In the genomic region with DNA sequence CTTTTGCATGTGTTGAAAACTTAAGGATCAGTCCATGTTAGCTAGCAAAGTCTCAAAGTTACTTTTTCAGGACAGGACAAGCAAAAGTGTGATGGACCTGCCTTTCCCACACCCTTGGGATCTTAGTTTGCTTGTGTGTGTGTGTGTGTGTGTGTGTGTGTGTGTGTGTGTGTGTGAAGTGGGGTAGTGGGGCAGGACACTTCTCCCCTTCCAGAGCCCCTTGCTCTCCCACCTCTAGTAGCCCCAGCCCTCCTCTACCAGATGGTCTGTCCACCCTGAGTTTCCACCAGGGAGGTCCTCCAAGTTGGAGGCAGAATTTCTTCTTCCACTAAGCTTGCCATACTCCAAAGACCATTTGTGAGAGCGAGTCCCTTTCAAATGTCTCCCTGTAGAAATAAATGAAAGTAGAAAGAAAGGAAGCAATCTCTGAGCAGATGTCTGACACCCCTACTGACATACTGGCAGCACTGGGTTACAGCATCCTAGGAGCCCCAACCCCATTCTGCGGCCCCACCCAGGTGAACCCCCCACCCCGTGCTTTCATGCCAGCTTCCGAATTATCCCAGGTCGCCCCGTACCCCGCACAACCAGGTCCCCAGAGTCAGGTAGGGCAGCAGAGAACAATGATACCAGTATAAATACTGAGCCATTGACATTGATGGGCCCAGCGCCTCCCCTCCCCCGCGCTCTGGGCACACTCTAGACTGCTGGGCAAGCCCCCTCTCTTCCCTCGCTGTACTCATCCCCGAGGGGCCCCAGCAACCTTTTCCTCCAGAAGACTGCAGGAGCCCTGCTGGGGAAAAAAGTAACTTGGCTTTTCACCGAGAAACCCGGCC, we compare ENCODE assay signal across 11 mouse cellular contexts. TPM values are rescaled to one million over a fixed set of nuclear protein-coding genes. Genes with fewer than 3 reads are reported as not detected.
DNase-seq lines count a peak whose midpoint lies in the region; ATAC-seq lines count a peak whose summit lies in the region.
"Had no signal": no experiment of that assay in that cellular context is flagged by ENCODE, and none has a peak within 500 bp of the region (broad histone marks: within the 10 kb centered on the region; RNA-seq: fewer than 3 reads in every experiment).

No protein-coding gene starts in this region.

- peak overlapping the region; percentile 40 for H3K4me2 ChIP-seq in liver, embryonic 12.5 days
- peak overlapping the region; percentile 52 for H3K4me2 ChIP-seq in forebrain, embryonic 13.5 days
- peak overlapping the region; percentile 48 for H3K4me2 ChIP-seq in limb, embryonic 12.5 days
- H3K4me2 ChIP-seq in stomach, embryonic 14.5 days (replicated peaks; ENCODE audit: low read depth, low read length) = peak overlapping the region; percentile 37

- no peak overlapping the region for H3K27ac ChIP-seq in liver, embryonic 12.5 days
- H3K27ac ChIP-seq in forebrain, embryonic 13.5 days = no peak overlapping the region
- no peak overlapping the region for H3K27ac ChIP-seq in limb, embryonic 12.5 days
- H3K27ac ChIP-seq in stomach, embryonic 14.5 days (ENCODE audit: low read length) = no peak overlapping the region

- no peak for DNase-seq in liver
- no peak for DNase-seq in thymus, postnatal 0 days (ENCODE audit: low spot score)
- DNase-seq in urinary bladder, adult 2 months (ENCODE audit: low spot score) = no peak
- no peak for DNase-seq in urinary bladder, adult 18-20 months (ENCODE audit: low spot score in 2 of 2)
- DNase-seq: cerebellum, adult 2 months had no signal

- H3K9me3 ChIP-seq in liver, embryonic 12.5 days (replicated peaks) = no peaks in the 10 kb centered on the region
- H3K9me3 ChIP-seq in forebrain, embryonic 13.5 days (replicated peaks) = no peaks in the 10 kb centered on the region
- H3K9me3 ChIP-seq in limb, embryonic 12.5 days = no peaks in the 10 kb centered on the region
- H3K9me3 ChIP-seq in stomach, embryonic 14.5 days (ENCODE audit: control insufficient read depth, low read depth, low read length) = no peaks in the 10 kb centered on the region

- no peak overlapping the region for H3K4me3 ChIP-seq in liver, embryonic 12.5 days
- H3K4me3 ChIP-seq in forebrain, embryonic 13.5 days = 0 out of 2 replicates have a peak overlapping the region, but pooled peaks have one; percentile 12
- peak overlapping the region; percentile 18 for H3K4me3 ChIP-seq in limb, embryonic 12.5 days (replicated peaks)
- H3K4me3 ChIP-seq in stomach, embryonic 14.5 days (ENCODE audit: low read depth, low read length) = peak overlapping the region; percentile 11; the same call in 1 of the 2 replicates

- no peaks in the 10 kb centered on the region for H3K36me3 ChIP-seq in liver, embryonic 12.5 days
- H3K36me3 ChIP-seq in forebrain, embryonic 13.5 days (ENCODE audit: poor library complexity, severe bottlenecking) = no peaks in the 10 kb centered on the region
- H3K36me3 ChIP-seq in limb, embryonic 12.5 days = no peaks in the 10 kb centered on the region
- H3K36me3 ChIP-seq in stomach, embryonic 14.5 days (ENCODE audit: control insufficient read depth, insufficient read depth, low read length) = no peaks in the 10 kb centered on the region

- ATAC-seq in liver, embryonic 12.5 days = no peak
- peak; percentile 68; the same call in 1 of the 2 replicates for ATAC-seq in forebrain, embryonic 13.5 days
- peak; percentile 75 for ATAC-seq in limb, embryonic 12.5 days (ENCODE audit: insufficient number of reproducible peaks, insufficient read depth, low FRiP score, low TSS enrichment, low read depth)
- no peak for ATAC-seq in stomach, embryonic 14.5 days (ENCODE audit: insufficient number of reproducible peaks, insufficient read depth, low FRiP score, low read depth)

- H3K4me1 ChIP-seq in liver, embryonic 12.5 days = no peaks in the 10 kb centered on the region
- 0 out of 2 replicates have a peak, but pooled peaks cover 4% of the 10 kb centered on the region for H3K4me1 ChIP-seq in forebrain, embryonic 13.5 days
- no peaks in the 10 kb centered on the region for H3K4me1 ChIP-seq in limb, embryonic 12.5 days (replicated peaks)
- H3K4me1 ChIP-seq in stomach, embryonic 14.5 days (ENCODE audit: control insufficient read depth, insufficient read depth, low read length) = no peaks in the 10 kb centered on the region

- H3K9ac ChIP-seq in liver, embryonic 12.5 days = no peak overlapping the region
- H3K9ac ChIP-seq in forebrain, embryonic 13.5 days = 0 out of 2 replicates have a peak overlapping the region, but pooled peaks have one; percentile 30
- H3K9ac ChIP-seq in limb, embryonic 12.5 days (replicated peaks) = no peak overlapping the region; the same call in 1 of the 2 replicates
- H3K9ac ChIP-seq in stomach, embryonic 14.5 days (replicated peaks; ENCODE audit: low read depth, low read length) = no peak overlapping the region

- peaks cover 8% of the 10 kb centered on the region; the same call in 1 of the 2 replicates for H3K27me3 ChIP-seq in liver, embryonic 12.5 days (replicated peaks)
- H3K27me3 ChIP-seq in forebrain, embryonic 13.5 days = no peaks in the 10 kb centered on the region
- no peaks in the 10 kb centered on the region for H3K27me3 ChIP-seq in limb, embryonic 12.5 days
- no peaks in the 10 kb centered on the region for H3K27me3 ChIP-seq in stomach, embryonic 14.5 days (ENCODE audit: control insufficient read depth, insufficient read depth, low read length)

- 21% methylated on average over 14 of the region's 14 CpGs for WGBS in liver, embryonic 12.5 days (ENCODE audit: insufficient replicate concordance)
- 24% methylated on average over 14 of the region's 14 CpGs for WGBS in forebrain, embryonic 13.5 days
- WGBS in limb, embryonic 12.5 days = 18% methylated on average over 14 of the region's 14 CpGs
- 12% methylated on average over 14 of the region's 14 CpGs for WGBS in stomach, embryonic 14.5 days

RNA-seq across cellular contexts. Expression of a gene that starts 11.7 kb away (rescaled TPM):
- polyA plus RNA-seq in liver, embryonic 12.5 days (2016; fragmentation: Nextera tagmentation; extraction: Ambion mirVana) = not detected in 2 replicates
- polyA plus RNA-seq in forebrain, embryonic 13.5 days (2015; fragmentation: Nextera tagmentation; extraction: Ambion mirVana) = not detected in 2 replicates
- not detected in 2 replicates for polyA plus RNA-seq in limb, embryonic 12.5 days (2016; fragmentation: Nextera tagmentation; extraction: Ambion mirVana)
- not detected in 2 replicates for polyA plus RNA-seq in stomach, embryonic 14.5 days (2014; fragmentation: Nextera tagmentation; extraction: Ambion mirVana)
- polyA plus RNA-seq in thymus, postnatal 0 days (2015; fragmentation: Nextera tagmentation; extraction: Ambion mirVana) = not detected in 2 replicates
- polyA plus RNA-seq in urinary bladder, adult 2 months (2012; rRNA removed) = not detected in 2 replicates
- polyA plus RNA-seq: cerebellum, adult 2 months; gonadal fat pad, adult 2 months; liver, adult 2 months had no signal

RNA-seq across cellular contexts. Expression of a gene that starts 48.6 kb away (rescaled TPM):
- polyA plus RNA-seq in liver, embryonic 12.5 days (2016; fragmentation: Nextera tagmentation; extraction: Ambion mirVana) = not detected in 2 replicates
- polyA plus RNA-seq in forebrain, embryonic 13.5 days (2015; fragmentation: Nextera tagmentation; extraction: Ambion mirVana) = not detected in 2 replicates
- polyA plus RNA-seq in limb, embryonic 12.5 days (2016; fragmentation: Nextera tagmentation; extraction: Ambion mirVana) = not detected in 2 replicates
- polyA plus RNA-seq in stomach, embryonic 14.5 days (2014; fragmentation: Nextera tagmentation; extraction: Ambion mirVana) = not detected in 2 replicates
- polyA plus RNA-seq in thymus, postnatal 0 days (2015; fragmentation: Nextera tagmentation; extraction: Ambion mirVana) = not detected in 2 replicates
- polyA plus RNA-seq in urinary bladder, adult 2 months (2012; rRNA removed) = not detected in 2 replicates
- polyA plus RNA-seq: cerebellum, adult 2 months; gonadal fat pad, adult 2 months; liver, adult 2 months had no signal

Comparison
In these comparisons a context has a peak if more than half of its experiments do, and no peak if none do; other contexts are left out.
1. ATAC-seq: peak in forebrain, embryonic 13.5 days (single experiment) and limb, embryonic 12.5 days (single experiment); none in liver, embryonic 12.5 days (single experiment) and stomach, embryonic 14.5 days (single experiment).
2. Peak in every context shown above with its lines, with median percentiles within 50 percentile points of each other: H3K4me2 ChIP-seq.